Mouse (Mus musculus) myocyte (in vitro differentiated cells): Measurements from ENCODE around the gene Pstpip1.

Experiments
- CEBPB ChIP-seq: IDR thresholded peaks from 2 replicates; pipeline ENCODE4 v1.6.1; 2011; ENCODE audit warnings: mild to moderate bottlenecking, moderate library complexity; ENCODE audit not compliant: poor library complexity, insufficient read depth, severe bottlenecking
- E2F4 ChIP-seq: IDR thresholded peaks from one replicate; pipeline ENCODE4 v1.6.1; 2011; ENCODE audit warnings: mild to moderate bottlenecking, control low read depth, moderate library complexity; ENCODE audit not compliant: insufficient read depth
- MYOG ChIP-seq, 3 experiments: IDR thresholded peaks; one replicate each; pipeline ENCODE4 v1.6.1; 2011; ENCODE audit warnings: control low read depth in 2 of 3, low read depth in 2 of 3, mild to moderate bottlenecking in 2 of 3; ENCODE audit not compliant: insufficient read length in 2 of 3, control insufficient read depth in 1 of 3, insufficient read depth in 1 of 3
- POLR2A ChIP-seq: IDR thresholded peaks from one replicate; pipeline ENCODE4 v1.6.1; 2011; ENCODE audit warnings: low read depth, mild to moderate bottlenecking, control low read depth, moderate library complexity; ENCODE audit not compliant: insufficient read length
- TCF12 ChIP-seq: IDR thresholded peaks from one replicate; pipeline ENCODE4 v1.6.1; 2011; ENCODE audit warnings: mild to moderate bottlenecking, control low read depth; ENCODE audit not compliant: poor library complexity, insufficient read depth, severe bottlenecking

GRCm38 (mm10) chr9:56089778-56090520 lies at the start of gene Pstpip1:
- TF ChIP-seq POLR2A (peak; percentile 49), MYOG (IDR thresholded peaks at IDR 0.05; ENCODE audit: control insufficient read depth in 1 of 3, insufficient read depth in 1 of 3, insufficient read length in 2 of 3, low read depth in 2 of 3) (peak in 2 of 3 experiments; percentile 18 to 81), CEBPB (no peak), TCF12 (no peak), E2F4 (no peak)
